Mouse (Mus musculus) lung, adult 2 months (tissue): ENCODE results near the gene Csta1.
"Not testable (repeated sequence)": the region's sequence is repeated elsewhere in the genome, so short reads cannot be mapped to it uniquely, and the experiment has no call there.

ENCODE experiments used
- CTCF ChIP-seq: fragments of 200-500 bp; IDR thresholded peaks from 2 replicates; pipeline ENCODE4 v1.5.1; 2011; ENCODE audit warnings: mild to moderate bottlenecking, low read length, control low read depth; ENCODE audit not compliant: insufficient read depth
- POLR2A ChIP-seq: fragments of 200-500 bp; IDR thresholded peaks from 2 replicates; pipeline ENCODE4 v1.6.1; 2011; ENCODE audit warnings: low read depth, mild to moderate bottlenecking, control low read depth, low read length, borderline replicate concordance; ENCODE audit errors: extremely low read depth

DNA sequence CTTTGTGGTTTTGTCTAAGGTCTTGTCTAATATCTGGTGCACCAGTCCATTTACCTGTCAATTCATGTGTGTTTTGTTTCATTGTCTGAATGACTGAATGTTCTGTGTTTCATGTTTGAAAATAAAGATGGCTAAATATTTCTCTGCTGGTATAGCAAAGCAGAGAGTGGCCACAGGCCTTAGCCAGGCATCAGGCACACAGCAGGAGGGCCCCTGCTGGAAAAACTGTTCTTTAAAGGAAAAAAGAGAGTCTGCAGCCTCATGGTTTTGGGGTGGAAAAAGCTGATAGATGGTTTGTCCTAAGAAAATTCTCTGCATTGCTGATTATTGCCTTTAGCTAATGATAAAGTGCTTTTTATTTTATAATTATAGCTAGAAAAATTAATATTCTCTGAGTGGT, 19.6 kb downstream of the Csta1 start:
- not testable (repeated sequence) for TF ChIP-seq CTCF, POLR2A
